Mouse (Mus musculus): Measurements from ENCODE around the gene Lrrc29.

DNA sequence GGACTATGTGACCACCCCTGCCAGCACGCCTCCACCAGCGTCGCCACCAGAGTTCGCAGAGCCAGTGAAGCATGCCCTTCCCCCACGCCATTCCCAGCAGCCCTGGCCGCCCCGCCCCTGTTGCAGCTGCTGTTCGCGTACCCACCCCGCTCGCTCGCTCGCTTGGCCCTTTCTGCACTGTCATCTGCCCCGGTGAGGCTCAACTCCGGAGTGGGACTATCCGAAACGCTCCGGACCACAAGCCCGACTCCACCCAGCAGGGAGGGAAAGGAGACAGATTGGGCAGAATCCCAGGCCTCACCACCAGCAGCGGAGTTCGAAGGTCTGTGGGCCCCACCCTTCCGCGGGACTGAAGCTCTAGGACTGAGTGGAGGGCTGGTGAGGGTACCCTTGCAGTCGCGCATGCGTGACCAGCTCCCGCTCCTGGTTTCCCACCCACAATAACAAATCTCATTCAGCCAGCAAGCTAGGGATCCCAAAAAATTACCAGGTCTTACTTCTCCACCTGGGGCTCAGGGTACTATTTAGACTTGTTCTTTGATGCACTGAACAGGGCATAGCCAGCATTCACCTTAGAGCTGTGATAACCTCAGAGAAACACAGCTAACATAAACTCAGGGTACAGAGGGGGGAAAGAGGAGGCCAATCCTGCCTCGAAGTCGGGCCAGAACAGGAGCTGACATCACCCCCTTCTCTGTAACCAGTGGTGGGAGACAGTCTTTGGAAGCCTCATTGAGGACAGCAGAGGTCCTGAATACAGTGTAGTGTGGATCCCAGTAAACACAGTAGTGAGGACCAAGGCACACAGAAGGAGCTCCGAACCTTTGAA lies 49.6 kb downstream of the Lrrc29 start:
- TF ChIP-seq CTCF (IDR thresholded peaks at IDR 0.05; ENCODE audit: insufficient read depth, low read length) = no peak
- peak; percentile 43; the same call in 1 of the 2 replicates for TF ChIP-seq POLR2A (IDR thresholded peaks at IDR 0.05; ENCODE audit: borderline replicate concordance, extremely low read depth, low read depth, low read length)
